Mouse (Mus musculus): ENCODE results near the gene Dusp23. TPM values are rescaled to one million over a fixed set of nuclear protein-coding genes. Genes with fewer than 3 reads are reported as not detected.

Dusp23 gene
- 3.8 TPM for polyA plus RNA-seq (2014; fragmentation: Illumina TruSeq; extraction: RNeasy Lipid Tissue Mini Kit (QIAGEN cat#74804); ENCODE audit: low read depth, low replicate concordance)

GRCm38 (mm10) chr1:172632451-172633326, at the start of gene Dusp23:
Gene Dusp23, minus strand, starts transcription at chr1:172632962.

GRCm38 (mm10) chr1:172602326-172602725, 30.4 kb downstream of the Dusp23 start, which contains the start of gene Fcrl6:
Gene Fcrl6, minus strand, starts transcription at chr1:172602551.

GRCm38 (mm10) chr1:172590385-172590784, 42.4 kb downstream of the Dusp23 start, which contains the start of gene Slamf8:
Gene Slamf8, minus strand, starts transcription at chr1:172590568.

Other genes with a start within 250 kb of the Dusp23 start
- 3.6 TPM for gene Slamf9, start 157.6 kb downstream of the Dusp23 start, polyA plus RNA-seq (2014; fragmentation: Illumina TruSeq; extraction: RNeasy Lipid Tissue Mini Kit (QIAGEN cat#74804); ENCODE audit: low read depth, low replicate concordance)
- not detected for gene Igsf9, start 151.2 kb downstream of the Dusp23 start, polyA plus RNA-seq (2014; fragmentation: Illumina TruSeq; extraction: RNeasy Lipid Tissue Mini Kit (QIAGEN cat#74804); ENCODE audit: low read depth, low replicate concordance)
- 30.3 TPM for gene Tagln2, start 132.9 kb downstream of the Dusp23 start, polyA plus RNA-seq (2014; fragmentation: Illumina TruSeq; extraction: RNeasy Lipid Tissue Mini Kit (QIAGEN cat#74804); ENCODE audit: low read depth, low replicate concordance)
- not detected for gene Cfap45, start 112.2 kb downstream of the Dusp23 start, polyA plus RNA-seq (2014; fragmentation: Illumina TruSeq; extraction: RNeasy Lipid Tissue Mini Kit (QIAGEN cat#74804); ENCODE audit: low read depth, low replicate concordance)
- not detected for gene Vsig8, start 77.0 kb downstream of the Dusp23 start, polyA plus RNA-seq (2014; fragmentation: Illumina TruSeq; extraction: RNeasy Lipid Tissue Mini Kit (QIAGEN cat#74804); ENCODE audit: low read depth, low replicate concordance)
- not detected for gene Slamf8, start 42.4 kb downstream of the Dusp23 start, polyA plus RNA-seq (2014; fragmentation: Illumina TruSeq; extraction: RNeasy Lipid Tissue Mini Kit (QIAGEN cat#74804); ENCODE audit: low read depth, low replicate concordance)
- not detected for gene Fcrl6, start 30.4 kb downstream of the Dusp23 start, polyA plus RNA-seq (2014; fragmentation: Illumina TruSeq; extraction: RNeasy Lipid Tissue Mini Kit (QIAGEN cat#74804); ENCODE audit: low read depth, low replicate concordance)
- not detected for gene Crp, start 65.1 kb upstream of the Dusp23 start, polyA plus RNA-seq (2014; fragmentation: Illumina TruSeq; extraction: RNeasy Lipid Tissue Mini Kit (QIAGEN cat#74804); ENCODE audit: low read depth, low replicate concordance)

Data from adrenal gland, adult 10 weeks (tissue).